Mouse (Mus musculus) kidney, postnatal 0 days (tissue): ENCODE results near the gene Nkx2-4. TPM values are rescaled to one million over a fixed set of nuclear protein-coding genes. Genes with fewer than 3 reads are reported as not detected.
A peak's percentile ranks its signal among the peaks of the same experiment; 100 is the strongest.

Experiments used
- ATAC-seq: fragments of 200-750 bp; cut with Nextera tagmentation; replicated peaks from 2 replicates; pipeline ENCODE4 v1.8.0; 2017; ENCODE audit warnings: low read depth, moderate number of reproducible peaks, moderate TSS enrichment, moderate library complexity; ENCODE audit not compliant: low FRiP score
- DNase-seq: peaks from one replicate; pipeline ENCODE4 v3.0.0-alpha.2; 2016; ENCODE audit warnings: low spot score
- H3K27ac ChIP-seq: fragments of 300-500 bp; sonication (generic); 2 replicates; pipeline ENCODE4 v1.5.1; 2014; ENCODE audit warnings: mild to moderate bottlenecking
- H3K27me3 ChIP-seq: fragments of 300-500 bp; sonication (generic); 2 replicates; pipeline ENCODE4 v1.6.1; 2014; ENCODE audit warnings: low read length, mixed read lengths; ENCODE audit not compliant: insufficient read depth
- H3K36me3 ChIP-seq: fragments of 300-500 bp; sonication (generic); 2 replicates; pipeline ENCODE4 v1.6.1; 2014; ENCODE audit warnings: low read length, mixed read lengths; ENCODE audit not compliant: insufficient read depth
- H3K4me1 ChIP-seq: fragments of 300-500 bp; sonication (generic); replicated peaks from 2 replicates; pipeline ENCODE4 v1.6.1; 2014; ENCODE audit warnings: antibody characterized with exemption, low read length, mixed read lengths; ENCODE audit not compliant: insufficient read depth
- H3K4me2 ChIP-seq: fragments of 300-500 bp; sonication (generic); 2 replicates; pipeline ENCODE4 v1.6.1; 2014; ENCODE audit warnings: mild to moderate bottlenecking, low read length, moderate library complexity, mixed read lengths
- H3K4me3 ChIP-seq: fragments of 300-500 bp; sonication (generic); replicated peaks from 2 replicates; pipeline ENCODE4 v1.5.1; 2014; ENCODE audit warnings: low read depth, low read length
- H3K9ac ChIP-seq: fragments of 300-500 bp; sonication (generic); 2 replicates; pipeline ENCODE4 v1.6.1; 2014; ENCODE audit warnings: low read depth, low read length
- H3K9me3 ChIP-seq: fragments of 300-500 bp; sonication (generic); replicated peaks from 2 replicates; pipeline ENCODE4 v1.6.1; 2016; ENCODE audit warnings: low read length, inconsistent platforms, mixed read lengths
- CTCF ChIP-seq: IDR thresholded peaks from 2 replicates; pipeline ENCODE4 v1.5.1; 2016; ENCODE audit warnings: antibody characterized with exemption, low read depth, mild to moderate bottlenecking, moderate library complexity
- WGBS: fragments of 180-500 bp; shearing (Covaris S2); extraction: QIAGEN DNeasy Blood & Tissue Kit; methylation state at CpG from one replicate; pipeline ENCODE4 v1.1.7; 2014; 5-methylcytosine and 5-hydroxymethylcytosine counted together
- polyA plus RNA-seq: library from polyadenylated mRNA; unstranded; fragments of >200 nt; fragmentation: Nextera tagmentation; extraction: Ambion mirVana; gene quantifications from 2 replicates; pipeline ENCODE4 v1.2.1, GENCODE M21; 2015

Nkx2-4 gene
- polyA plus RNA-seq, 1 experiment from 2014 or later: not detected

DNA sequence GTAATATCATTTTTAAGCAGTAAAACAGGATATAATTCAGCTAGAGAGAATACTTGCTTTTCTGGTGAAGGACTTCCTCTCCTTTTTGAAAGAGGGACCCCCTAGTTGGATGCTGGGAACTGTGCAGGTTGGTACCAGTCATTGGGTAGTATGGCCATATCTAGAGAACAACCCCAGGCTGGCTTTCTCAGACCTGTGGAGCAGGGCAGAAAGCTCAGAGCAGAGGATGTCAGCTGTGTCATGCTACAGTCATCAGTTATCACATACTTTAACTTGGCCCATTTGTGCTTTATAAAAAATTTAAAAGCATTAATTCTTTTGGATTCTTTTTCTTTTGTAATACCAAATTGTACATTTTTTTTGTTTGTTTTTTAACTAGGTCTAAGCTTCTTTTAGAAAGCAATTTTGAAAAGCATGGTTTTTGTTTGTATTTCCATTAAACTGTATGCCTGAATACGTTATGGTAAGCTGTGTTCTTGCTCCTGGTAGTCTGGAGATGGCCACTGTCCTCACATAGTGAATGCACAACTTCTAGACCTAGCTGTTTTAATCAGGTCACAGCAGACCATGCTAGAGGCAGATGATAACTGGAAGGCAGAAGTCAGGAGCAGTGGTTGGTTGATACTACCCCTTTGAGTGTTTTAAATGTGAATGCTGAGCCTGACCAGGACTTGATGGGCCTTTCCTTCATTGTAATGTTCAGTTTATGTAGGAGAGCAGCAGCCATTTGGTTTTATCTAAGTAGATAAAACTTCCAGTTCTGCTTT lies 17.6 kb downstream of the Nkx2-4 start:
- 90% methylated on average over 1 of the region's 1 CpGs for WGBS
- H3K36me3 ChIP-seq: peaks cover 20% of the 10 kb centered on the region; the same call in 1 of the 2 replicates
- no peak for DNase-seq
- no peak overlapping the region for H3K27ac ChIP-seq
- no peak overlapping the region for H3K4me2 ChIP-seq
- no peaks in the 10 kb centered on the region for H3K27me3 ChIP-seq
- H3K4me1 ChIP-seq: no peaks in the 10 kb centered on the region
- no peak overlapping the region for H3K4me3 ChIP-seq
- no peak for ATAC-seq
- H3K9me3 ChIP-seq: no peaks in the 10 kb centered on the region
- no peak for TF ChIP-seq CTCF
- no peak overlapping the region for H3K9ac ChIP-seq

DNA sequence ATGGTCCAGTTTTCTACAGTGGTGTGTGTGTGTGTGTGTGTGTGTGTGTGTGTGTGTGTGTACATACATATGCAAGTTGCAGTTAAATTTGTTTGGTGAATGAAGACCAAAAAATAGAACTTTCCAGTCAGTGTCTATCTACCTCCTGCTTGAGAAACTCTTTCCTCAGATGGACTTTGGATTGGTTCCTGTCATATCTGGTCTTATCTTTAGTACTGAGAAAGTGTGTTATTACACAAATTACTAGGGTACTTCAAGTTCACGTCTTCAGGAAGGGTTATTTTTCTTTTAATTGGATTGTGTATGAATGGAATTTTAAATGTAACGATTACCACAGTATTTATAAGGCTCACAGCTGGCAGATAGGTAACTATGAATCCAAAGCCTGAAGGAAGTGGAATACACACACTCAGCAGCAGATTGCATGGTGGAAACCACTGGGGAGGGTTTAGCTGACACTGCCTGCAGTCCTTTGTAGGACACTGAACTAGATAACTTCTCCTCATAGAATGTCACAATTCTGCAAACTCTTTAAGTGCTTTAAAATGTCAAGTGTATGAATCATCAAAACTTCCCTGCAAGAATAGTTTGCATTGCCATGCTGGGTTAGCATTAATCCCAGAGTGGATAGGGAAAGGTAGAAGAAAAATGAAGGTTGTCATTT lies 31.9 kb downstream of the Nkx2-4 start:
- Histone ChIP-seq H3K36me3 (peaks cover 26% of the 10 kb centered on the region; the same call in 1 of the 2 replicates), H3K4me1 (no peaks in the 10 kb centered on the region), H3K4me2 (no peak overlapping the region), H3K9me3 (no peaks in the 10 kb centered on the region), H3K27me3 (no peaks in the 10 kb centered on the region), H3K9ac (no peak overlapping the region), H3K27ac (no peak overlapping the region), H3K4me3 (no peak overlapping the region)
- ATAC-seq: no peak
- WGBS: 93% methylated on average over 2 of the region's 2 CpGs
- TF ChIP-seq CTCF: no peak
- no peak for DNase-seq

- ATAC-seq: peak; percentile 33; the same call in 1 of the 2 replicates
- no peak overlapping the region for H3K27ac ChIP-seq
- peak; percentile 6 for DNase-seq
- no peaks in the 10 kb centered on the region for H3K27me3 ChIP-seq
- TF ChIP-seq CTCF: no peak
- no peak overlapping the region for H3K4me3 ChIP-seq
- H3K9me3 ChIP-seq: no peaks in the 10 kb centered on the region
- H3K36me3 ChIP-seq: peaks cover 27% of the 10 kb centered on the region
- H3K4me2 ChIP-seq: no peak overlapping the region
- H3K4me1 ChIP-seq: no peaks in the 10 kb centered on the region
- 74% methylated on average over 3 of the region's 3 CpGs for whole genome bisulfite sequencing
- H3K9ac ChIP-seq: no peak overlapping the region
Measured at GRCm38 (mm10) chr2:147047051-147047450, 38.2 kb downstream of the Nkx2-4 start.

DNA sequence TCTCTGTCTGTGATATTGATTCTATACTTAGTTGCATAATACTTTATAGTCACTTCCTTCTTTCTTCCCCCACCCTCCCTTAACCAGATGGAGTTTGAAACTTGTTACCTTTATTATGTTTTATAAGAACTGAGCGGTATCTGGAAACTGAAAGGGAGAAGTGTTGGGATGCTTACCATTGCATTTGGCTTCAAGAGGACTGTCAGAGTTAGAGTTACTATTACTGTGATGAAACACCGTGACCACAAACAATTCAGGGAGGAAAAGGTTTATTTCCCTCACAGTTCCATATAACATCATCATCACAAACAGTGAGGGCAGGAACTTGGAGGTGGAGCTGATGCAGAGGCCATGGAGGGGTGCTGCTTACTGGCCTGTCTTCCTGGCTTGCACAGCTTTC lies 49.4 kb downstream of the Nkx2-4 start:
- H3K36me3 ChIP-seq: peaks cover 20% of the 10 kb centered on the region
- H3K4me2 ChIP-seq: no peak overlapping the region
- no peaks in the 10 kb centered on the region for H3K4me1 ChIP-seq
- no peak for DNase-seq
- H3K9ac ChIP-seq: no peak overlapping the region
- 95% methylated on average over 2 of the region's 2 CpGs for WGBS
- no peaks in the 10 kb centered on the region for H3K27me3 ChIP-seq
- H3K4me3 ChIP-seq: no peak overlapping the region
- H3K9me3 ChIP-seq: no peaks in the 10 kb centered on the region
- H3K27ac ChIP-seq: no peak overlapping the region
- no peak for ATAC-seq
- TF ChIP-seq CTCF: no peak

Other genes with a start within 250 kb of the Nkx2-4 start
- gene Kiz, start 229.6 kb downstream of the Nkx2-4 start, polyA plus RNA-seq: 31.0 and 34.7 TPM in 2 replicates
- gene Xrn2, start 72.4 kb downstream of the Nkx2-4 start, polyA plus RNA-seq: 70.3 and 76.1 TPM in 2 replicates
- 0.20 TPM in 1 of 2 replicates, not detected in the other for gene Nkx2-2, start 108.8 kb upstream of the Nkx2-4 start, polyA plus RNA-seq